Mouse (Mus musculus): ENCODE results near the gene Ush2a.

GRCm38 (mm10) chr1:188716886-188717285 is 455.1 kb downstream of the Ush2a start:
- TF ChIP-seq CTCF (IDR thresholded peaks at IDR 0.05; ENCODE audit: insufficient read depth, low read depth, low read length) (no peak), POLR2A (IDR thresholded peaks at IDR 0.05; ENCODE audit: insufficient read depth, low read depth, low read length) (no peak)

Data from olfactory bulb, adult 2 months (tissue).